Mouse (Mus musculus) forebrain, embryonic 10.5 days (tissue): Measurements from ENCODE around the gene Ifna5. TPM values are rescaled to one million over a fixed set of nuclear protein-coding genes. Genes with fewer than 3 reads are reported as not detected.

Experiments
- DNase-seq: peaks from one replicate; pipeline ENCODE4 v3.0.0-alpha.2; 2017; ENCODE audit warnings: low spot score; ENCODE audit errors: extremely low spot score
- H3K27ac ChIP-seq: fragments of 300-500 bp; sonication (generic); 2 replicates; pipeline ENCODE4 v1.5.1; 2016; ENCODE audit warnings: mild to moderate bottlenecking
- H3K27me3 ChIP-seq: fragments of 300-500 bp; sonication (generic); 2 replicates; pipeline ENCODE4 v1.6.1; 2016; ENCODE audit warnings: mild to moderate bottlenecking; ENCODE audit not compliant: poor library complexity, severe bottlenecking
- H3K36me3 ChIP-seq: fragments of 300-500 bp; sonication (generic); replicated peaks from 2 replicates; pipeline ENCODE4 v1.6.1; 2016; ENCODE audit warnings: mild to moderate bottlenecking, moderate library complexity
- H3K4me1 ChIP-seq: fragments of 300-500 bp; sonication (generic); 2 replicates; pipeline ENCODE4 v1.6.1; 2016
- H3K4me3 ChIP-seq: fragments of 300-500 bp; sonication (generic); 2 replicates; pipeline ENCODE4 v1.5.1; 2016; ENCODE audit warnings: mild to moderate bottlenecking, moderate library complexity
- H3K9me3 ChIP-seq: fragments of 300-500 bp; sonication (generic); 2 replicates; pipeline ENCODE4 v1.6.1; 2016; ENCODE audit warnings: mild to moderate bottlenecking, moderate library complexity
- WGBS: fragments of 180-500 bp; shearing (Covaris S2); methylation state at CpG from one replicate; pipeline ENCODE4 v1.1.7; 2016; 5-methylcytosine and 5-hydroxymethylcytosine counted together
- polyA plus RNA-seq: library from polyadenylated mRNA; unstranded; fragments of >200 nt; fragmentation: Nextera tagmentation; extraction: Ambion mirVana; gene quantifications from 2 replicates; pipeline ENCODE4 v1.2.1, GENCODE M21; 2016

The Ifna5 gene
- polyA plus RNA-seq, 1 experiment from 2014 or later, result not detected

- H3K4me3 ChIP-seq, result peak overlapping the region; percentile 64
- H3K27ac ChIP-seq, result peak overlapping the region; percentile 72
- WGBS, result 8% methylated on average over 30 of the region's 31 CpGs
- no peaks in the 10 kb centered on the region for H3K36me3 ChIP-seq
- peaks cover 27% of the 10 kb centered on the region for H3K4me1 ChIP-seq
- H3K9me3 ChIP-seq, result no peaks in the 10 kb centered on the region
- H3K27me3 ChIP-seq, result peaks cover 41% of the 10 kb centered on the region
- peak; percentile 59 for DNase-seq
Measured at GRCm38 (mm10) chr4:88867926-88868911, 32.9 kb downstream of the Ifna5 start.

- H3K4me1 ChIP-seq, result peaks cover 9% of the 10 kb centered on the region
- no peaks in the 10 kb centered on the region for H3K36me3 ChIP-seq
- no peak overlapping the region for H3K4me3 ChIP-seq
- no peak for DNase-seq
- H3K9me3 ChIP-seq, result no peaks in the 10 kb centered on the region
- H3K27ac ChIP-seq, result no peak overlapping the region
- 0% methylated on average over 2 of the region's 2 CpGs for WGBS
- H3K27me3 ChIP-seq, result peaks cover 10% of the 10 kb centered on the region
Measured at GRCm38 (mm10) chr4:88872691-88873090, 37.4 kb downstream of the Ifna5 start.

- 76% methylated on average over 3 of the region's 4 CpGs for WGBS
- DNase-seq, result no peak
- Histone ChIP-seq H3K36me3 (no peaks in the 10 kb centered on the region), H3K27me3 (peaks cover 2% of the 10 kb centered on the region; the same call in 1 of the 2 replicates), H3K4me3 (no peak overlapping the region), H3K4me1 (peaks cover 3% of the 10 kb centered on the region; the same call in 1 of the 2 replicates), H3K27ac (no peak overlapping the region), H3K9me3 (no peaks in the 10 kb centered on the region)
Measured at GRCm38 (mm10) chr4:88875435-88876095, 40.2 kb downstream of the Ifna5 start.

- Histone ChIP-seq H3K36me3 (no peaks in the 10 kb centered on the region), H3K9me3 (no peaks in the 10 kb centered on the region), H3K4me3 (no peak overlapping the region), H3K27ac (no peak overlapping the region), H3K27me3 (no peaks in the 10 kb centered on the region; the same call in 1 of the 2 replicates), H3K4me1 (peaks cover 3% of the 10 kb centered on the region; the same call in 1 of the 2 replicates)
- DNase-seq, result no peak
- WGBS, result 84% methylated on average over 4 of the region's 4 CpGs
Measured at GRCm38 (mm10) chr4:88876520-88876919, 41.2 kb downstream of the Ifna5 start.

GRCm38 (mm10) chr4:88878246-88878645 lies 42.9 kb downstream of the Ifna5 start:
- peaks cover 3% of the 10 kb centered on the region; the same call in 1 of the 2 replicates for H3K4me1 ChIP-seq
- no peak for DNase-seq
- WGBS, result 49% methylated on average over 10 of the region's 10 CpGs
- H3K27me3 ChIP-seq, result no peaks in the 10 kb centered on the region
- H3K36me3 ChIP-seq, result no peaks in the 10 kb centered on the region
- H3K9me3 ChIP-seq, result no peaks in the 10 kb centered on the region
- no peak overlapping the region for H3K27ac ChIP-seq
- no peak overlapping the region for H3K4me3 ChIP-seq

GRCm38 (mm10) chr4:88878772-88879171 lies 43.4 kb downstream of the Ifna5 start:
- no peak for DNase-seq
- H3K27ac ChIP-seq, result no peak overlapping the region
- H3K9me3 ChIP-seq, result no peaks in the 10 kb centered on the region
- H3K27me3 ChIP-seq, result no peaks in the 10 kb centered on the region
- peaks cover 3% of the 10 kb centered on the region; the same call in 1 of the 2 replicates for H3K4me1 ChIP-seq
- H3K36me3 ChIP-seq, result no peaks in the 10 kb centered on the region
- WGBS, result 80% methylated on average over 4 of the region's 4 CpGs
- no peak overlapping the region for H3K4me3 ChIP-seq

- no peak for DNase-seq
- no peaks in the 10 kb centered on the region for H3K36me3 ChIP-seq
- no peaks in the 10 kb centered on the region for H3K9me3 ChIP-seq
- no peaks in the 10 kb centered on the region for H3K27me3 ChIP-seq
- H3K4me3 ChIP-seq, result no peak within 1 kb of the TSS
- peaks cover 3% of the 10 kb centered on the region; the same call in 1 of the 2 replicates for H3K4me1 ChIP-seq
- 90% methylated on average over 8 of the region's 8 CpGs for WGBS
- H3K27ac ChIP-seq, result no peak within 1 kb of the TSS
Measured at GRCm38 (mm10) chr4:88880101-88880500, 44.8 kb downstream of the Ifna5 start, which contains the start of gene Ifne. Gene Ifne, minus strand, starts transcription at chr4:88880201.

Other genes starting within 250 kb of the Ifna5 start
- gene Ifna9, start 243.1 kb upstream of the Ifna5 start, polyA plus RNA-seq, result not detected in 2 replicates
- not detected in 2 replicates for gene Ifna12, start 232.1 kb upstream of the Ifna5 start, polyA plus RNA-seq
- not detected in 2 replicates for gene C87499, start 201.1 kb upstream of the Ifna5 start, polyA plus RNA-seq
- not detected in 2 replicates for gene Ifna13, start 191.1 kb upstream of the Ifna5 start, polyA plus RNA-seq
- not detected in 2 replicates for gene Ifna16, start 158.6 kb upstream of the Ifna5 start, polyA plus RNA-seq
- gene Ifna2, start 151.6 kb upstream of the Ifna5 start, polyA plus RNA-seq, result not detected in 2 replicates
- not detected in 2 replicates for gene Ifnab, start 144.2 kb upstream of the Ifna5 start, polyA plus RNA-seq
- gene Gm26566, start 113.7 kb upstream of the Ifna5 start, polyA plus RNA-seq, result 0.84 and 1.1 TPM in 2 replicates
- gene Klhl9, start 113.1 kb upstream of the Ifna5 start, polyA plus RNA-seq, result 98.4 and 103 TPM in 2 replicates
- gene Gm13271, start 80.7 kb upstream of the Ifna5 start, polyA plus RNA-seq, result not detected in 2 replicates
- 0.35 and 0.49 TPM in 2 replicates for gene Gm13283, start 75.4 kb upstream of the Ifna5 start, polyA plus RNA-seq
- gene Gm13290, start 61.7 kb upstream of the Ifna5 start, polyA plus RNA-seq, result 0.76 TPM in 1 of 2 replicates, not detected in the other
- not detected in 2 replicates for gene Gm13289, start 58.6 kb upstream of the Ifna5 start, polyA plus RNA-seq
- not detected in 2 replicates for gene Gm13272, start 55.7 kb upstream of the Ifna5 start, polyA plus RNA-seq
- not detected in 2 replicates for gene Ifnz, start 53.4 kb upstream of the Ifna5 start, polyA plus RNA-seq
- not detected in 2 replicates for gene Gm13276, start 49.8 kb upstream of the Ifna5 start, polyA plus RNA-seq
- gene Gm13277, start 46.9 kb upstream of the Ifna5 start, polyA plus RNA-seq, result not detected in 2 replicates
- not detected in 2 replicates for gene Gm13278, start 44.0 kb upstream of the Ifna5 start, polyA plus RNA-seq
- not detected in 2 replicates for gene Gm13275, start 41.0 kb upstream of the Ifna5 start, polyA plus RNA-seq
- not detected in 2 replicates for gene Gm13279, start 38.1 kb upstream of the Ifna5 start, polyA plus RNA-seq
- gene Gm13285, start 35.9 kb upstream of the Ifna5 start, polyA plus RNA-seq, result 0.85 TPM in 1 of 2 replicates, not detected in the other
- gene Gm13287, start 32.3 kb upstream of the Ifna5 start, polyA plus RNA-seq, result not detected in 2 replicates
- gene Gm13288, start 30.0 kb upstream of the Ifna5 start, polyA plus RNA-seq, result 0.07 and 0.09 TPM in 2 replicates
- gene Ifna7, start 19.3 kb upstream of the Ifna5 start, polyA plus RNA-seq, result not detected in 2 replicates
- not detected in 2 replicates for gene Ifna11, start 15.6 kb upstream of the Ifna5 start, polyA plus RNA-seq
- gene Ifna6, start 8.1 kb upstream of the Ifna5 start, polyA plus RNA-seq, result not detected in 2 replicates
- gene Ifna4, start 6.3 kb downstream of the Ifna5 start, polyA plus RNA-seq, result not detected in 2 replicates
- not detected in 2 replicates for gene Ifna1, start 14.6 kb downstream of the Ifna5 start, polyA plus RNA-seq
- not detected in 2 replicates for gene Ifne, start 44.7 kb downstream of the Ifna5 start, polyA plus RNA-seq